Mouse (Mus musculus) hindbrain, embryonic 12.5 days (tissue): ENCODE measurements around the gene Celf5. TPM values are rescaled to one million over a fixed set of nuclear protein-coding genes. Genes with fewer than 3 reads are reported as not detected.

ENCODE experiments used
- ATAC-seq: fragments of 200-750 bp; cut with Nextera tagmentation; 2 replicates; pipeline ENCODE4 v1.8.0; 2017; ENCODE audit warnings: moderate TSS enrichment; ENCODE audit not compliant: low FRiP score
- H3K27ac ChIP-seq: fragments of 300-500 bp; sonication (generic); 2 replicates; pipeline ENCODE4 v1.5.1; 2016; ENCODE audit warnings: mild to moderate bottlenecking
- H3K27me3 ChIP-seq: fragments of 300-500 bp; sonication (generic); 2 replicates; pipeline ENCODE4 v1.6.1; 2016; ENCODE audit warnings: mild to moderate bottlenecking
- H3K36me3 ChIP-seq: fragments of 300-500 bp; sonication (generic); 2 replicates; pipeline ENCODE4 v1.6.1; 2016; ENCODE audit warnings: mild to moderate bottlenecking
- H3K4me1 ChIP-seq: fragments of 300-500 bp; sonication (generic); 2 replicates; pipeline ENCODE4 v1.6.1; 2016
- H3K4me2 ChIP-seq: fragments of 300-500 bp; sonication (generic); replicated peaks from 2 replicates; pipeline ENCODE4 v1.6.1; 2016; ENCODE audit warnings: mild to moderate bottlenecking
- H3K4me3 ChIP-seq: fragments of 300-500 bp; sonication (generic); 2 replicates; pipeline ENCODE4 v1.5.1; 2016; ENCODE audit warnings: mild to moderate bottlenecking
- H3K9ac ChIP-seq: fragments of 300-500 bp; sonication (generic); 2 replicates; pipeline ENCODE4 v1.6.1; 2016; ENCODE audit warnings: mild to moderate bottlenecking, moderate library complexity
- H3K9me3 ChIP-seq: fragments of 300-500 bp; sonication (generic); replicated peaks from 2 replicates; pipeline ENCODE4 v1.6.1; 2016; ENCODE audit warnings: mild to moderate bottlenecking
- WGBS: fragments of 180-500 bp; shearing (Covaris S2); methylation state at CpG from one replicate; pipeline ENCODE4 v1.1.7; 2016; 5-methylcytosine and 5-hydroxymethylcytosine counted together
- polyA plus RNA-seq: library from polyadenylated mRNA; unstranded; fragments of >200 nt; fragmentation: Nextera tagmentation; extraction: Ambion mirVana; gene quantifications from 2 replicates; pipeline ENCODE4 v1.2.1, GENCODE M21; 2016

Celf5 gene
- polyA plus RNA-seq, 1 experiment from 2014 or later = 37.1 TPM

- Histone ChIP-seq H3K4me2 (no peak overlapping the region), H3K9ac (no peak overlapping the region), H3K27me3 (peaks cover 22% of the 10 kb centered on the region; the same call in 1 of the 2 replicates), H3K4me3 (no peak overlapping the region), H3K27ac (no peak overlapping the region), H3K4me1 (peaks cover 21% of the 10 kb centered on the region), H3K36me3 (no peaks in the 10 kb centered on the region), H3K9me3 (no peaks in the 10 kb centered on the region)
- no peak for ATAC-seq
- WGBS = 63% methylated on average over 15 of the region's 15 CpGs
Observed at GRCm38 (mm10) chr10:81434361-81435263, 47.9 kb downstream of the Celf5 start.

- Histone ChIP-seq H3K27ac (no peak overlapping the region), H3K27me3 (peaks cover 29% of the 10 kb centered on the region)
- WGBS = 72% methylated on average over 26 of the region's 26 CpGs
Observed at GRCm38 (mm10) chr10:81433541-81434289, 48.8 kb downstream of the Celf5 start.

GRCm38 (mm10) chr10:81432868-81433262 is 49.6 kb downstream of the Celf5 start:
- Histone ChIP-seq H3K36me3 (no peaks in the 10 kb centered on the region), H3K4me3 (peak overlapping the region; percentile 14; the same call in 1 of the 2 replicates), H3K4me1 (peaks cover 28% of the 10 kb centered on the region), H3K27me3 (peaks cover 37% of the 10 kb centered on the region), H3K9ac (no peak overlapping the region), H3K4me2 (peak overlapping the region; percentile 48), H3K27ac (no peak overlapping the region), H3K9me3 (no peaks in the 10 kb centered on the region)
- ATAC-seq = peak; percentile 86
- 4% methylated on average over 17 of the region's 17 CpGs for WGBS

More at GRCm38 (mm10) chr10:81433541-81434289, 48.8 kb downstream of the Celf5 start:
- no peak for ATAC-seq
- peaks cover 28% of the 10 kb centered on the region for H3K4me1 ChIP-seq
- H3K4me2 ChIP-seq = 0 out of 2 replicates have a peak overlapping the region, but pooled peaks have one; percentile 48
- no peaks in the 10 kb centered on the region for H3K36me3 ChIP-seq
- no peak overlapping the region for H3K4me3 ChIP-seq
- H3K9me3 ChIP-seq = no peaks in the 10 kb centered on the region
- no peak overlapping the region for H3K9ac ChIP-seq

- H3K27ac ChIP-seq = no peak overlapping the region
- no peaks in the 10 kb centered on the region for H3K36me3 ChIP-seq
- 64% methylated on average over 21 of the region's 21 CpGs for WGBS
- no peaks in the 10 kb centered on the region for H3K9me3 ChIP-seq
- no peak overlapping the region for H3K9ac ChIP-seq
- H3K4me2 ChIP-seq = peak overlapping the region; percentile 48
- no peak for ATAC-seq
- H3K4me3 ChIP-seq = no peak overlapping the region
- peaks cover 29% of the 10 kb centered on the region for H3K4me1 ChIP-seq
- H3K27me3 ChIP-seq = peaks cover 39% of the 10 kb centered on the region
Observed at GRCm38 (mm10) chr10:81432169-81432867, 50.2 kb downstream of the Celf5 start.

- ATAC-seq = no peak
Observed at GRCm38 (mm10) chr10:81431526-81432168, 50.9 kb downstream of the Celf5 start.

GRCm38 (mm10) chr10:81430831-81431525 is 51.5 kb downstream of the Celf5 start:
- Histone ChIP-seq H3K9ac (peak overlapping the region; percentile 91), H3K27me3 (peaks cover 48% of the 10 kb centered on the region)

More at GRCm38 (mm10) chr10:81431526-81432168, 50.9 kb downstream of the Celf5 start:
- Histone ChIP-seq H3K9me3 (no peaks in the 10 kb centered on the region), H3K4me1 (peaks cover 36% of the 10 kb centered on the region), H3K27me3 (peaks cover 42% of the 10 kb centered on the region), H3K9ac (no peak overlapping the region), H3K4me3 (peak overlapping the region; percentile 80), H3K4me2 (peak overlapping the region; percentile 67), H3K36me3 (no peaks in the 10 kb centered on the region), H3K27ac (no peak overlapping the region)
- WGBS = 18% methylated on average over 15 of the region's 15 CpGs

GRCm38 (mm10) chr10:81430141-81430830 is 52.2 kb downstream of the Celf5 start:
- no peaks in the 10 kb centered on the region for H3K36me3 ChIP-seq
- ATAC-seq = peak; percentile 29
- H3K9ac ChIP-seq = peak overlapping the region; percentile 91
- no peaks in the 10 kb centered on the region for H3K9me3 ChIP-seq
- peak overlapping the region; percentile 67 for H3K4me2 ChIP-seq
- WGBS = under 1% methylated on average over 64 of the region's 89 CpGs
- H3K27ac ChIP-seq = peak overlapping the region; percentile 94
- peak overlapping the region; percentile 80 for H3K4me3 ChIP-seq
- peaks cover 48% of the 10 kb centered on the region for H3K4me1 ChIP-seq
- peaks cover 55% of the 10 kb centered on the region for H3K27me3 ChIP-seq

More at GRCm38 (mm10) chr10:81430831-81431525, 51.5 kb downstream of the Celf5 start:
- H3K4me1 ChIP-seq = peaks cover 43% of the 10 kb centered on the region
- H3K4me2 ChIP-seq = peak overlapping the region; percentile 67
- no peaks in the 10 kb centered on the region for H3K9me3 ChIP-seq
- WGBS = 2% methylated on average over 62 of the region's 70 CpGs
- no peak for ATAC-seq
- H3K36me3 ChIP-seq = no peaks in the 10 kb centered on the region
- peak overlapping the region; percentile 94 for H3K27ac ChIP-seq
- H3K4me3 ChIP-seq = peak overlapping the region; percentile 80

GRCm38 (mm10) chr10:81429605-81430061 is 52.9 kb downstream of the Celf5 start:
- Histone ChIP-seq H3K27me3 (peaks cover 61% of the 10 kb centered on the region), H3K9ac (peak overlapping the region; percentile 91), H3K4me3 (peak overlapping the region; percentile 80), H3K4me1 (peaks cover 55% of the 10 kb centered on the region), H3K36me3 (no peaks in the 10 kb centered on the region), H3K27ac (peak overlapping the region; percentile 94), H3K4me2 (peak overlapping the region; percentile 67), H3K9me3 (no peaks in the 10 kb centered on the region)
- ATAC-seq = peak; percentile 26
- 1% methylated on average over 20 of the region's 20 CpGs for WGBS

GRCm38 (mm10) chr10:81429092-81429491 is 53.4 kb downstream of the Celf5 start:
- no peak overlapping the region for H3K27ac ChIP-seq
- peaks cover 67% of the 10 kb centered on the region for H3K27me3 ChIP-seq
- peaks cover 60% of the 10 kb centered on the region for H3K4me1 ChIP-seq
- no peak for ATAC-seq
- H3K9ac ChIP-seq = no peak overlapping the region
- H3K36me3 ChIP-seq = no peaks in the 10 kb centered on the region
- H3K9me3 ChIP-seq = no peaks in the 10 kb centered on the region
- H3K4me3 ChIP-seq = peak overlapping the region; percentile 80; the same call in 1 of the 2 replicates
- peak overlapping the region; percentile 67; the same call in 1 of the 2 replicates for H3K4me2 ChIP-seq
- 26% methylated on average over 2 of the region's 2 CpGs for WGBS

GRCm38 (mm10) chr10:81428507-81428870 is 54.0 kb downstream of the Celf5 start:
- Histone ChIP-seq H3K27me3 (peaks cover 67% of the 10 kb centered on the region), H3K9me3 (no peaks in the 10 kb centered on the region), H3K27ac (no peak overlapping the region), H3K36me3 (no peaks in the 10 kb centered on the region), H3K9ac (no peak overlapping the region), H3K4me2 (no peak overlapping the region), H3K4me3 (no peak overlapping the region), H3K4me1 (peaks cover 57% of the 10 kb centered on the region)
- WGBS = 94% methylated on average over 7 of the region's 7 CpGs
- ATAC-seq = no peak
